Mouse (Mus musculus) neural tube, embryonic 15.5 days (tissue): ENCODE results near the gene Nus1. TPM values are rescaled to one million over a fixed set of nuclear protein-coding genes. Genes with fewer than 3 reads are reported as not detected.

Experiments used
- ATAC-seq: fragments of 200-750 bp; cut with Nextera tagmentation; 2 replicates; pipeline ENCODE4 v1.8.0; 2017; ENCODE audit warnings: mild to moderate bottlenecking, moderate TSS enrichment, moderate library complexity; ENCODE audit not compliant: low FRiP score
- H3K27ac ChIP-seq: fragments of 300-500 bp; sonication (generic); replicated peaks from 2 replicates; pipeline ENCODE4 v1.5.1; 2015; ENCODE audit warnings: mild to moderate bottlenecking, inconsistent platforms
- H3K27me3 ChIP-seq: fragments of 300-500 bp; sonication (generic); replicated peaks from 2 replicates; pipeline ENCODE4 v1.6.1; 2015; ENCODE audit warnings: inconsistent platforms
- H3K36me3 ChIP-seq: fragments of 300-500 bp; sonication (generic); 2 replicates; pipeline ENCODE4 v1.6.1; 2015; ENCODE audit warnings: inconsistent platforms
- H3K4me1 ChIP-seq: fragments of 300-500 bp; sonication (generic); 2 replicates; pipeline ENCODE4 v1.6.1; 2015; ENCODE audit warnings: inconsistent platforms
- H3K4me2 ChIP-seq: fragments of 300-500 bp; sonication (generic); 2 replicates; pipeline ENCODE4 v1.6.1; 2015; ENCODE audit warnings: inconsistent platforms, mild to moderate bottlenecking, moderate library complexity
- H3K4me3 ChIP-seq: fragments of 300-500 bp; sonication (generic); replicated peaks from 2 replicates; pipeline ENCODE4 v1.5.1; 2015; ENCODE audit warnings: mild to moderate bottlenecking, inconsistent platforms
- H3K9ac ChIP-seq: fragments of 300-500 bp; sonication (generic); replicated peaks from 2 replicates; pipeline ENCODE4 v1.6.1; 2015; ENCODE audit warnings: mild to moderate bottlenecking, inconsistent platforms
- H3K9me3 ChIP-seq: fragments of 300-500 bp; sonication (generic); replicated peaks from 2 replicates; pipeline ENCODE4 v1.6.1; 2016; ENCODE audit warnings: inconsistent platforms
- WGBS: fragments of 180-500 bp; shearing (Covaris S2); methylation state at CpG from one replicate; pipeline ENCODE4 v1.1.7; 2015; ENCODE audit warnings: mixed read lengths; 5-methylcytosine and 5-hydroxymethylcytosine counted together
- polyA plus RNA-seq: library from polyadenylated mRNA; unstranded; fragments of >200 nt; fragmentation: Nextera tagmentation; extraction: Ambion mirVana; gene quantifications from 2 replicates; pipeline ENCODE4 v1.2.1, GENCODE M21; 2015

The Nus1 gene
- polyA plus RNA-seq, 1 experiment from 2014 or later = 21.3 TPM

GRCm38 (mm10) chr10:52387192-52387591 lies 30.2 kb upstream of the Nus1 start:
- no peak overlapping the region for H3K4me3 ChIP-seq
- no peak overlapping the region for H3K9ac ChIP-seq
- no peak overlapping the region for H3K4me2 ChIP-seq
- ATAC-seq = no peak
- H3K4me1 ChIP-seq = peaks cover 13% of the 10 kb centered on the region
- no peaks in the 10 kb centered on the region for H3K9me3 ChIP-seq
- H3K27me3 ChIP-seq = no peaks in the 10 kb centered on the region
- WGBS = 74% methylated on average over 4 of the region's 4 CpGs
- H3K36me3 ChIP-seq = no peaks in the 10 kb centered on the region
- H3K27ac ChIP-seq = no peak overlapping the region

DNA sequence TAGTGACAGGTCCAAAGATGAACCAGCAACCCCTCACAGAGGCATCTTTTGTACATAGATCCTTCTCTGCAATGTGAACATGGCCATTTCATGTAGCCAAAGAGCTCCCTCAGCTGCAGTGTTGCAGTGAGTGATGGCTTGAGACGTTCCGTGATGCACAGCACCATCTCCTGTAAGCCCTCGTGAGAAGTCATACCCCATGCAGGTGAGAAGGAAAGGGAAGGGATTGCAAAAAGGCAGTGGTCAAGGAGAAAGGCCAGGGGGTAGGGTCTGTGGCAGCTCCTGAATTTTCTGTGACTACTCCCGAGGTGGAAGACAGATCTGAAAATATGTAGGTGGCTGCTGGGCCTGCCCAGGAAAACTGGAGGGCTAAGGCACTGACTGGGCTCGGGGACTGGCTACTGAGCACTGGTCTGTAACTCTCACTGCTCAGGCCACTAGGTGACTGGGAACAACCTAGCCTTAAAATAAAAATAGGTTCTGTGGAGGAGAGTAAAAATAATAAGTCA lies 28.4 kb upstream of the Nus1 start, which contains the start of gene Nepn:
Nepn (plus strand) TSS at position 51 of the 509 bp plus-strand sequence.
- ATAC-seq = no peak
- no peak within 1 kb of the TSS for H3K4me2 ChIP-seq
- H3K4me3 ChIP-seq = no peak within 1 kb of the TSS
- no peaks in the 10 kb centered on the region for H3K9me3 ChIP-seq
- H3K4me1 ChIP-seq = peaks cover 7% of the 10 kb centered on the region; the same call in 1 of the 2 replicates
- H3K27me3 ChIP-seq = no peaks in the 10 kb centered on the region
- no peak within 1 kb of the TSS for H3K9ac ChIP-seq
- no peak within 1 kb of the TSS for H3K27ac ChIP-seq
- 83% methylated on average over 5 of the region's 5 CpGs for WGBS
- H3K36me3 ChIP-seq = no peaks in the 10 kb centered on the region

DNA sequence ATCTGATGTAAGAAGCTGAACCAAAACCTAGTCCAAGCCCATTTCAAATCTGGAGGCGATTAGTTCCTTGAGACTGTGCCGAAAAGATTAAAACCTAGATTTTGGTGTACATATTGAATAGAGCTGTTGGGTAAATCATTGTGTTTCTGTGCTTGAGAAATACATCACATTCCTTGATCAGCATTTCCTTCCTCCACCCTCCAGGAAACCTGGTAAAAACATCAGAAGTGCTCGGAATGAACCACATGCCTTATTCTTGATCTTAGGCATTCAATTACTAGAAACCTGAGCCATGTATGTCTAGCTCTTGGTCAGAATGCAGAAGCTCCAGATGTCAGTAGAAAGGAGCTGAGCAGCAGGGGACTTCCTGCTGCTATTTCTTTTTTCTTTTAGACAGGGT lies 27.9 kb upstream of the Nus1 start:
- Histone ChIP-seq H3K4me2 (no peak overlapping the region), H3K9ac (no peak overlapping the region), H3K27me3 (no peaks in the 10 kb centered on the region), H3K27ac (no peak overlapping the region), H3K4me3 (no peak overlapping the region), H3K4me1 (peaks cover 7% of the 10 kb centered on the region; the same call in 1 of the 2 replicates), H3K36me3 (no peaks in the 10 kb centered on the region), H3K9me3 (no peaks in the 10 kb centered on the region)
- WGBS = 87% methylated on average over 3 of the region's 3 CpGs
- no peak for ATAC-seq

DNA sequence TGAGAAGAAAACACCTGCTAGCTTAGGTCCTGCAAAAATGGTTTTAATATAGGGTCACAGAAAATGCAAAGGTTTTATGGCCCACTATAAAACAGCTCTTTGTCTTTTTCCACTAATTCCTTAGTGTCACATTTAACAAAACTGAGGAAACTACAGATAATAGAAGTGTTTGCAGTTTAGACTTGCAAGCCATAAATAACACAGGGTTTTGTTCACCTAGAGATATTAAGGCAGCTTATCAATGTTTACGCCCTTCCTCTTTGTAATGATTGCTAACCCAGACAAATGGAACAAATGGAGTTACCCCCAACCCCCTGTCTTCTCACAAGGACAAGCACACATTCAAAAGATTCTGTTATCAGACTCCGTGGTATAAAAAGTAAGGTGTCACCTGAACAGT lies 26.1 kb upstream of the Nus1 start:
- Histone ChIP-seq H3K9me3 (no peaks in the 10 kb centered on the region), H3K4me2 (no peak overlapping the region), H3K4me1 (no peaks in the 10 kb centered on the region), H3K27ac (no peak overlapping the region), H3K4me3 (no peak overlapping the region), H3K36me3 (no peaks in the 10 kb centered on the region), H3K9ac (no peak overlapping the region), H3K27me3 (no peaks in the 10 kb centered on the region)
- WGBS = 68% methylated on average over 2 of the region's 2 CpGs
- no peak for ATAC-seq

- 90% methylated on average over 3 of the region's 3 CpGs for WGBS
- no peak for ATAC-seq
Measured at GRCm38 (mm10) chr10:52396647-52397046, 20.7 kb upstream of the Nus1 start.

DNA sequence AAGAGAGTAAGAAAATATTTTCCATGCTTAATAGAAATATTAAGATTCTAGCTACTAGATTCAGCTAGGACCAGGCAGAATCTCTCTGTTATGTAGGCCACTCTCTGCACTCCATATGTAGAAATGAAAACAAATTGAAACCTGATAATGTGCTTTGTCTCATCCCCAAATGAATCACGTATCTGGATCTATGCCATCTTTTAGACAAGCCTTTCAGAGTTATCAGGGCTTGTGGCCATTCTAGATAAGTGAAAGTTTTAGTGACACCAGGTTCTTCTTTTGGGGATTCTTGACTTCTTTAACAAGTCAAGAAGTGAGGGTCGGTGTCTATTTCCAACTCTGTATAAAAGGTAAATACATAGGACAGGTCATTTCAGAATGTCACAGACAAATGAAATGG lies 18.6 kb upstream of the Nus1 start:
- Histone ChIP-seq H3K4me2 (no peak overlapping the region), H3K9ac (no peak overlapping the region), H3K4me3 (no peak overlapping the region), H3K27me3 (no peaks in the 10 kb centered on the region), H3K4me1 (no peaks in the 10 kb centered on the region), H3K27ac (no peak overlapping the region), H3K9me3 (no peaks in the 10 kb centered on the region), H3K36me3 (no peaks in the 10 kb centered on the region)
- WGBS = 87% methylated on average over 2 of the region's 2 CpGs
- ATAC-seq = no peak

More at GRCm38 (mm10) chr10:52396647-52397046, 20.7 kb upstream of the Nus1 start:
- H3K4me3 ChIP-seq = no peak overlapping the region
- H3K9me3 ChIP-seq = no peaks in the 10 kb centered on the region
- no peak overlapping the region for H3K9ac ChIP-seq
- H3K36me3 ChIP-seq = no peaks in the 10 kb centered on the region
- no peaks in the 10 kb centered on the region for H3K27me3 ChIP-seq
- H3K27ac ChIP-seq = no peak overlapping the region
- no peak overlapping the region for H3K4me2 ChIP-seq
- no peaks in the 10 kb centered on the region for H3K4me1 ChIP-seq

- Histone ChIP-seq H3K27me3 (no peaks in the 10 kb centered on the region), H3K9ac (no peak overlapping the region), H3K36me3 (no peaks in the 10 kb centered on the region), H3K4me2 (no peak overlapping the region), H3K4me3 (no peak overlapping the region), H3K4me1 (no peaks in the 10 kb centered on the region), H3K9me3 (no peaks in the 10 kb centered on the region), H3K27ac (no peak overlapping the region)
- no peak for ATAC-seq
- 74% methylated on average over 3 of the region's 3 CpGs for WGBS
Measured at GRCm38 (mm10) chr10:52399722-52400121, 17.6 kb upstream of the Nus1 start.

- WGBS = 89% methylated on average over 13 of the region's 13 CpGs
- Histone ChIP-seq H3K9me3 (no peaks in the 10 kb centered on the region), H3K4me2 (no peak overlapping the region), H3K27ac (no peak overlapping the region), H3K9ac (no peak overlapping the region), H3K4me1 (no peaks in the 10 kb centered on the region), H3K27me3 (no peaks in the 10 kb centered on the region; the same call in 1 of the 2 replicates), H3K4me3 (no peak overlapping the region), H3K36me3 (no peaks in the 10 kb centered on the region)
- no peak for ATAC-seq
Measured at GRCm38 (mm10) chr10:52405160-52405559, 12.2 kb upstream of the Nus1 start.

- Histone ChIP-seq H3K9ac (no peak overlapping the region), H3K36me3 (no peaks in the 10 kb centered on the region), H3K9me3 (no peaks in the 10 kb centered on the region), H3K4me2 (no peak overlapping the region), H3K4me1 (no peaks in the 10 kb centered on the region), H3K27me3 (no peaks in the 10 kb centered on the region; the same call in 1 of the 2 replicates), H3K4me3 (no peak overlapping the region), H3K27ac (no peak overlapping the region)
- no peak for ATAC-seq
- WGBS = 92% methylated on average over 2 of the region's 2 CpGs
Measured at GRCm38 (mm10) chr10:52407526-52407925, 9.8 kb upstream of the Nus1 start.

GRCm38 (mm10) chr10:52415020-52415419 lies 2.3 kb upstream of the Nus1 start:
- H3K27me3 ChIP-seq = no peaks in the 10 kb centered on the region; the same call in 1 of the 2 replicates
- no peak overlapping the region for H3K27ac ChIP-seq
- no peak overlapping the region for H3K4me3 ChIP-seq
- peaks cover 15% of the 10 kb centered on the region for H3K4me1 ChIP-seq
- WGBS = 88% methylated on average over 2 of the region's 2 CpGs
- ATAC-seq = no peak
- H3K36me3 ChIP-seq = no peaks in the 10 kb centered on the region
- H3K9me3 ChIP-seq = no peaks in the 10 kb centered on the region
- H3K4me2 ChIP-seq = no peak overlapping the region
- no peak overlapping the region for H3K9ac ChIP-seq

- 68% methylated on average over 2 of the region's 2 CpGs for WGBS
- Histone ChIP-seq H3K27me3 (no peaks in the 10 kb centered on the region), H3K9ac (peak overlapping the region; percentile 41; the same call in 1 of the 2 replicates), H3K4me3 (peak overlapping the region; percentile 89), H3K4me1 (peaks cover 24% of the 10 kb centered on the region), H3K36me3 (no peaks in the 10 kb centered on the region), H3K27ac (no peak overlapping the region), H3K9me3 (no peaks in the 10 kb centered on the region), H3K4me2 (peak overlapping the region; percentile 54)
- ATAC-seq = no peak
Measured at GRCm38 (mm10) chr10:52416458-52416857, 889 bp upstream of the Nus1 start.

- WGBS = 2% methylated on average over 39 of the region's 39 CpGs
- Histone ChIP-seq H3K27ac (peak overlapping the region; percentile 99), H3K9ac (peak overlapping the region; percentile 80), H3K4me1 (peaks cover 28% of the 10 kb centered on the region), H3K27me3 (no peaks in the 10 kb centered on the region), H3K4me3 (peak overlapping the region; percentile 89), H3K36me3 (no peaks in the 10 kb centered on the region), H3K4me2 (peak overlapping the region; percentile 68), H3K9me3 (no peaks in the 10 kb centered on the region)
- ATAC-seq = peak; percentile 63
Measured at GRCm38 (mm10) chr10:52417998-52418860, 882 bp downstream of the Nus1 start.
